Mouse (Mus musculus): ENCODE data around the gene Pde4c. TPM values are rescaled to one million over a fixed set of nuclear protein-coding genes. Genes with fewer than 3 reads are reported as not detected.

The Pde4c gene
- total RNA-seq, 1 experiment, result 1.6 TPM

GRCm38 (mm10) chr8:70786291-70787050 lies 63.0 kb downstream of the Pde4c start:
- H3K4me3 ChIP-seq (ENCODE audit: insufficient read depth in 1 of 2, low read depth in 1 of 2, low read length in 2 of 2, poor library complexity in 1 of 2, severe bottlenecking in 1 of 2), result peak overlapping the region in 1 of 2 experiments; percentile 31; a peak in 1 of 4 replicates
- TF ChIP-seq ZNF384 (IDR thresholded peaks at IDR 0.05; ENCODE audit: low read depth, low read length) (no peak), ZC3H11A (IDR thresholded peaks at IDR 0.05; ENCODE audit: borderline replicate concordance, low read depth, low read length) (no peak), MAFK (IDR thresholded peaks at IDR 0.05; ENCODE audit: insufficient read depth, low read depth, low read length) (no peak), HCFC1 (IDR thresholded peaks at IDR 0.05; ENCODE audit: borderline replicate concordance, insufficient read depth, low read length) (no peak), CHD2 (IDR thresholded peaks at IDR 0.05; ENCODE audit: low read depth, low read length) (no peak)
- DNase-seq (ENCODE audit: low read depth, low spot score), result no peak
- in situ Hi-C loops (cut with MboI; ENCODE audit: low sequenced_read_pairs in 2 of 2, unreplicated experiment in 2 of 2), result no loop called here
- peaks cover 17% of the 10 kb centered on the region; the same call in 1 of the 2 replicates for H3K36me3 ChIP-seq (ENCODE audit: control insufficient read depth, insufficient read depth, low read length, poor library complexity, severe bottlenecking)
- no peaks in the 10 kb centered on the region for H3K9me3 ChIP-seq (ENCODE audit: control insufficient read depth, insufficient read depth, low read depth, low read length)
- no peak overlapping the region for H3K9ac ChIP-seq (ENCODE audit: insufficient read depth, low read depth, low read length, poor library complexity, severe bottlenecking)
- peaks cover 0 to 30% of the 10 kb centered on the region in 2 experiments; a peak in 2 of 4 replicates for H3K4me1 ChIP-seq (ENCODE audit: control insufficient read depth in 2 of 2, insufficient read depth in 2 of 2, low read length in 2 of 2, poor library complexity in 1 of 2)
- no peak overlapping the region for H3K27ac ChIP-seq (ENCODE audit: insufficient read depth, low read depth, low read length, poor library complexity, severe bottlenecking)

GRCm38 (mm10) chr8:70787051-70787445 lies 63.5 kb downstream of the Pde4c start:
- in situ Hi-C loops (cut with MboI; ENCODE audit: low sequenced_read_pairs in 2 of 2, unreplicated experiment in 2 of 2), result no loop called here
- H3K9me3 ChIP-seq (ENCODE audit: control insufficient read depth, insufficient read depth, low read depth, low read length), result no peaks in the 10 kb centered on the region
- no peak for DNase-seq (ENCODE audit: low read depth, low spot score)
- H3K27ac ChIP-seq (ENCODE audit: insufficient read depth, low read depth, low read length, poor library complexity, severe bottlenecking), result no peak overlapping the region
- no peak overlapping the region for H3K4me3 ChIP-seq (ENCODE audit: insufficient read depth in 1 of 2, low read depth in 1 of 2, low read length in 2 of 2, poor library complexity in 1 of 2, severe bottlenecking in 1 of 2)
- H3K36me3 ChIP-seq (ENCODE audit: control insufficient read depth, insufficient read depth, low read length, poor library complexity, severe bottlenecking), result peaks cover 17% of the 10 kb centered on the region; the same call in 1 of the 2 replicates
- H3K9ac ChIP-seq (ENCODE audit: insufficient read depth, low read depth, low read length, poor library complexity, severe bottlenecking), result no peak overlapping the region
- no peak for TF ChIP-seq ZC3H11A (IDR thresholded peaks at IDR 0.05; ENCODE audit: borderline replicate concordance, low read depth, low read length)
- TF ChIP-seq CHD2 (IDR thresholded peaks at IDR 0.05; ENCODE audit: low read depth, low read length), result no peak
- no peak for TF ChIP-seq ZNF384 (IDR thresholded peaks at IDR 0.05; ENCODE audit: low read depth, low read length)
- peaks cover 0 to 33% of the 10 kb centered on the region in 2 experiments; a peak in 2 of 4 replicates for H3K4me1 ChIP-seq (ENCODE audit: control insufficient read depth in 2 of 2, insufficient read depth in 2 of 2, low read length in 2 of 2, poor library complexity in 1 of 2)

DNA sequence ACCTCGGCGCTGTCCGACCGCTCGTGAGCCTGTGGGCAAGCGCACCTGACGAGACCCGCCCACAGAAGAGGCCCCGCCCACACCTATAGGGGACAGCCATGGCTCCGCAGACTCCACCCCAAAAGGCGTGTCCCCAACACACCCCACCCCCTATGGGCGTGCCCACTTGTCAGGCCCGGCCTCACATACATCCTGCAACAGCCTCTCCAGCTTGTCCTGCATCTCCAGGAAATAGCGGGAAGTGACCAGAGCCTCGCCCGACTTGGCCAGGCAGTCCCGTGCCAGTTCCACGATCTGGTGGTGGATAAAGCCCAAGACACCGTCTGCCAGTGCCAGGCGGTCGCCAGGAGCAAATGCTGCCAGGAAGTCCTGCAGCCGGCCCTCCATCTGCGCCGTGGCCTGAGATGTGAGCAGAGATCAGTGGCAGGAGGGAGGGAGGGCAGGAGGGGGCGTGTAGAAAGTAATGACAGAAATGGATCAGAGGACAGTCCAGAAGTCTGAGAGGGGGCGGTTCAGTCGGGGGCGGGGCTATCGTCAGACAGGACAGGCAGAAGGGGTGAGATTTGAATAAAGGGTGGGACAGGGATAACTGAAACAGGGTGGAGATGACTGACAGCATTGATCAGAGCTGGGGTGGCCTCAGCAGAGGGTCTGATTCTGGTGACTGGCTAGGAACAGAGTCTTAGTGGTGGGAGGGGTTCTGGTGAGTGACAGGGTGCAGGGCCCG lies 64.6 kb downstream of the Pde4c start:
- TF ChIP-seq ZNF384 (IDR thresholded peaks at IDR 0.05; ENCODE audit: low read depth, low read length) (no peak), HCFC1 (IDR thresholded peaks at IDR 0.05; ENCODE audit: borderline replicate concordance, insufficient read depth, low read length) (no peak), ZC3H11A (IDR thresholded peaks at IDR 0.05; ENCODE audit: borderline replicate concordance, low read depth, low read length) (no peak), CHD2 (IDR thresholded peaks at IDR 0.05; ENCODE audit: low read depth, low read length) (no peak), MAFK (IDR thresholded peaks at IDR 0.05; ENCODE audit: insufficient read depth, low read depth, low read length) (no peak)
- H3K27ac ChIP-seq (ENCODE audit: insufficient read depth, low read depth, low read length, poor library complexity, severe bottlenecking), result no peak overlapping the region

DNA sequence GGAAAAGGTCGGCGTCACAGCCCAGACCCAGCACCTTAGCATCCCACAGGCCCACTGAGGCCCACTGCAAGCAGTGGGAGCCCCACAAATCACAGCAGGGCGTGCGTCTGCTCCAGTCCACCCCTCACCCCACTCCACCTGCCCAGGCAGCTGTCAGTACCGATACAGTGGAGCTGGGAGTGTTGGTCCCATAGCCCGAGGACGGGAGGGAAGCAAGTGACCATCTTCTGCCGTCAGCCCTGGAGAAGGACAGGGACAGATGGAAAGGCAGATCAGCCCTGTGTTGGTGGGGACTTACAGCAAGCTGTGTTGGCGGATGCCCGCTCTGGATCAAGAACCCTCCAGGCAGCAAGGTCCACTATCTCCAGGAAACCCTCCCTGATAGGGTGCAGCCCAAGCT lies 65.5 kb downstream of the Pde4c start:
- TF ChIP-seq HCFC1 (IDR thresholded peaks at IDR 0.05; ENCODE audit: borderline replicate concordance, insufficient read depth, low read length) (no peak), ZC3H11A (IDR thresholded peaks at IDR 0.05; ENCODE audit: borderline replicate concordance, low read depth, low read length) (no peak), MAFK (IDR thresholded peaks at IDR 0.05; ENCODE audit: insufficient read depth, low read depth, low read length) (no peak), CHD2 (IDR thresholded peaks at IDR 0.05; ENCODE audit: low read depth, low read length) (no peak), ZNF384 (IDR thresholded peaks at IDR 0.05; ENCODE audit: low read depth, low read length) (no peak)
- Histone ChIP-seq H3K9ac (ENCODE audit: insufficient read depth, low read depth, low read length, poor library complexity, severe bottlenecking) (no peak overlapping the region), H3K36me3 (ENCODE audit: control insufficient read depth, insufficient read depth, low read length, poor library complexity, severe bottlenecking) (peaks cover 8% of the 10 kb centered on the region; the same call in 1 of the 2 replicates), H3K4me3 (ENCODE audit: insufficient read depth in 1 of 2, low read depth in 1 of 2, low read length in 2 of 2, poor library complexity in 1 of 2, severe bottlenecking in 1 of 2) (no peak overlapping the region), H3K27ac (ENCODE audit: insufficient read depth, low read depth, low read length, poor library complexity, severe bottlenecking) (no peak overlapping the region), H3K9me3 (ENCODE audit: control insufficient read depth, insufficient read depth, low read depth, low read length) (no peaks in the 10 kb centered on the region), H3K4me1 (ENCODE audit: control insufficient read depth in 2 of 2, insufficient read depth in 2 of 2, low read length in 2 of 2, poor library complexity in 1 of 2) (peaks cover 0 to 36% of the 10 kb centered on the region in 2 experiments; a peak in 2 of 4 replicates)
- in situ Hi-C loops (cut with MboI; ENCODE audit: low sequenced_read_pairs in 2 of 2, unreplicated experiment in 2 of 2), result no loop called here
- no peak for DNase-seq (ENCODE audit: low read depth, low spot score)

More for the DNA sequence above, 64.6 kb downstream of the Pde4c start:
- H3K4me1 ChIP-seq (ENCODE audit: control insufficient read depth in 2 of 2, insufficient read depth in 2 of 2, low read length in 2 of 2, poor library complexity in 1 of 2), result peaks cover 0 to 35% of the 10 kb centered on the region in 2 experiments; a peak in 2 of 4 replicates
- no peaks in the 10 kb centered on the region for H3K9me3 ChIP-seq (ENCODE audit: control insufficient read depth, insufficient read depth, low read depth, low read length)
- in situ Hi-C loops (cut with MboI; ENCODE audit: low sequenced_read_pairs in 2 of 2, unreplicated experiment in 2 of 2), result no loop called here
- peak; percentile 94 for DNase-seq (ENCODE audit: low read depth, low spot score)
- peaks cover 17% of the 10 kb centered on the region; the same call in 1 of the 2 replicates for H3K36me3 ChIP-seq (ENCODE audit: control insufficient read depth, insufficient read depth, low read length, poor library complexity, severe bottlenecking)
- H3K4me3 ChIP-seq (ENCODE audit: insufficient read depth in 1 of 2, low read depth in 1 of 2, low read length in 2 of 2, poor library complexity in 1 of 2, severe bottlenecking in 1 of 2), result peak overlapping the region; percentile 35 to 44; a peak in 3 of 4 replicates
- H3K9ac ChIP-seq (ENCODE audit: insufficient read depth, low read depth, low read length, poor library complexity, severe bottlenecking), result 0 out of 2 replicates have a peak overlapping the region, but pooled peaks have one; percentile 12

All from ES-E14 (cell line).